Mouse (Mus musculus) CD8-positive naive resting alpha-beta T cell, adult 2 months (primary cell): ENCODE measurements around the gene Il21r.
A peak's percentile ranks its signal among the peaks of the same experiment; 100 is the strongest.

ENCODE experiments used
- DNase-seq, 2 experiments: peaks; one replicate each; pipeline ENCODE4 v3.0.0; 2022; ENCODE audit warnings: low read depth in 2 of 2, low spot score in 2 of 2

Il21r gene

GRCm38 (mm10) chr7:125638376-125638775, 35.1 kb downstream of the Il21r start:
- DNase-seq = no peak

GRCm38 (mm10) chr7:125638870-125639386, 35.7 kb downstream of the Il21r start:
- DNase-seq = peak; percentile 74 to 84

- DNase-seq = no peak
Observed at GRCm38 (mm10) chr7:125643880-125644279, 40.7 kb downstream of the Il21r start.

GRCm38 (mm10) chr7:125645413-125645812, 42.2 kb downstream of the Il21r start:
- DNase-seq = no peak

- no peak for DNase-seq
Observed at GRCm38 (mm10) chr7:125649013-125649412, 45.8 kb downstream of the Il21r start.

GRCm38 (mm10) chr7:125657511-125657910, 54.3 kb downstream of the Il21r start:
- no peak for DNase-seq

- DNase-seq = no peak
Observed at GRCm38 (mm10) chr7:125663654-125664053, 60.4 kb downstream of the Il21r start.

- no peak for DNase-seq
Observed at GRCm38 (mm10) chr7:125670865-125671264, 67.6 kb downstream of the Il21r start.

GRCm38 (mm10) chr7:125671396-125671795, 68.2 kb downstream of the Il21r start:
- no peak for DNase-seq

GRCm38 (mm10) chr7:125674916-125675315, 71.7 kb downstream of the Il21r start:
- DNase-seq = peak; percentile 29 to 55

- DNase-seq = no peak
Observed at GRCm38 (mm10) chr7:125678756-125679155, 75.5 kb downstream of the Il21r start.

GRCm38 (mm10) chr7:125679936-125680335, 76.7 kb downstream of the Il21r start:
- DNase-seq = no peak
